Mouse (Mus musculus) liver, postnatal 0 days (tissue): ENCODE measurements around the gene Dab1.

ENCODE experiments used
- CTCF ChIP-seq: sonication (generic); IDR thresholded peaks from 2 replicates; pipeline ENCODE4 v1.5.1; 2016; ENCODE audit warnings: antibody characterized with exemption, low read depth
- EP300 ChIP-seq: IDR thresholded peaks from 2 replicates; pipeline ENCODE4 v1.6.1; 2016; ENCODE audit warnings: antibody characterized with exemption, low read depth, mild to moderate bottlenecking

DNA sequence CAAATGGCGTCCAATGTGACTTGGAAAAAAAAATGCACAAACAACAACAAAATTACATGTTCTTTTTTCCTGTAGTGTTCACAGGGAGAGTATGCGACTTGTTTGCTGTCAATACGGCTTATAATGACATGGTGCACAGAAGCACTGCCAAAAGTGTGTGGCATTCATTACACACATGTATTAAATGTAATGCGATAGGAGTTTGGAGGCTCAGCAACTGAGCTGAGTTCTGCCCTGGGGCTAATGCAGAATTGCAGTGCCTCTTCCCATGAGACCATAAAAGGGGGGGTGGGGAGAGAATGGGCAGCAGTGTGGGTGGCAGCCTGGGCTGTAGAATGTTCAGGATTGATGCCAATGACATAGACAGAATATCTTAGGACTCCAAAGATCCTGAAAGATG lies 259.7 kb downstream of the Dab1 start:
- TF ChIP-seq CTCF (no peak), EP300 (no peak)
